Mouse (Mus musculus) skeletal muscle tissue, adult 2 months (tissue): ENCODE data around the gene Alkbh5.
A peak's percentile ranks its signal among the peaks of the same experiment; 100 is the strongest.

ENCODE experiments used
- DNase-seq: peaks from one replicate; pipeline ENCODE4 v3.0.0-alpha.2; 2012; ENCODE audit warnings: low read depth, low spot score

Alkbh5 gene

DNA sequence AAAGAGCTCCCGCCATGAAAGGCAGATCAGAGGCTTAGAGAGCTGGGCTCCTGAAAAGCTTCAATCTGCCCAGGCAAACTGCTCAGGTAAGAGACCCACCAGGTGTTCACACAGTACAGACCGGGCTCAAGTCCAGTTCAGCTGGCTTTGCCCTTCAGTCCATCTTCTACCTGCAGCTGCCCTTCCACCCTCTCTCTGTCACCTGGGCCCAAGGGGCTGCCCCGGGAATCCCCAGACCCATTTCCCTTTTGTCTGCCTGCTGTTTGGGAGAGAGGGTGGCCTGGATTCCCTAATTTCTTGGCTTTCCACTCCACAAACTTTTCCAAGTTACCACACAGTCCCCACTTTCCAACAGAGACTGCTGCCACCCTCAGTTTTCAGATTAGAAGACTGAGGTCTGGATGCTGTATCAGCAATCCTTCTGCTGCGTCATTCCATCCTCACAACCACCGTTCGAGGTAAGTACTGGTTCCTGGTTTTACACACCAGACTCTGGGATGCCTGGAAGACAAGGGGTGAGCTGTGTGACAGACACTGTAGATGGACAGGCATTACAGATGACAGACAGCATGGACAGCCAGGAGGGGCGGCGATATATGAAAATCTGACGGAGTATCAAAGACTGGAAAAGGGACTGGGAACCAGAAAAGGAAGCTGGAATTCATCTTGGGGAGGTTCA, at the start of gene Alkbh5:
TSS of gene Alkbh5 (plus strand) at position 202 of the 679 bp plus-strand sequence.
- DNase-seq = peak; percentile 25

DNA sequence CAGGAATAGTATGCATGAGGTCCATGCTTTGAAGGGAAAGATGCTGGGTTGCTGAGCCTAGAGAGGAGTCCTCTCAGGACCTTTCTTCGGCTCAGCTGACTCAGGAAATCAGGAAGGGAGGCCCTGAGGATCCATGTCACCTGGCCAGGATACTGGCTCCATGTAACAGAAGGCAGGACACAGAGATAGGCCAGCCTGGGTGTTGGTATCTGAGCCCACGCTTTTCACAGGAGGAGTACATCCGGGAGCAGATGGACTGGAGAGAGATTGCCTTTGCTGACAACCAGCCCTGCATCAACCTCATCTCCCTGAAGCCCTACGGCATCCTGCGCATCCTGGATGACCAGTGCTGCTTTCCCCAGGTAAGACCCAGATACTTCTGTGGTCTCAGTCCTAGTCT, 43.5 kb upstream of the Alkbh5 start:
- no peak for DNase-seq

DNA sequence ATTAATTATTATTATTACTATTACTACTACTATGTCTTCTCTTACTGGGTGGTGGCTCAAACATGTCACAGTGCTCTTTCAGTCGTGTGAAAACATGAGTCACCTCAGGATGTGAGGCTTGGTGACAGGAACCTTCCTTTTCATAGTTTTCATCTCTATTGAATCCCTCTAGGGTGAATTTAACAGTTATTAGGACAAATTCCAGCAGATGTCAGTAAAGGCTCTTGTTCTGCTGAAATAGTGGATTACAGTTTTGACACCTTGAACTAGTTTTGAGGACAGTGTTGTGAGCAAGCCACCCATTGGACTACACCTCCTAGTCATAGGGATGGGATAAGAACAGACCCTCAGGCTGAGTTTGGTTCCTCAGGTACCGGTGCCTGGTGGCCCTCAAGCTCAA, 40.5 kb upstream of the Alkbh5 start:
- DNase-seq = no peak

DNA sequence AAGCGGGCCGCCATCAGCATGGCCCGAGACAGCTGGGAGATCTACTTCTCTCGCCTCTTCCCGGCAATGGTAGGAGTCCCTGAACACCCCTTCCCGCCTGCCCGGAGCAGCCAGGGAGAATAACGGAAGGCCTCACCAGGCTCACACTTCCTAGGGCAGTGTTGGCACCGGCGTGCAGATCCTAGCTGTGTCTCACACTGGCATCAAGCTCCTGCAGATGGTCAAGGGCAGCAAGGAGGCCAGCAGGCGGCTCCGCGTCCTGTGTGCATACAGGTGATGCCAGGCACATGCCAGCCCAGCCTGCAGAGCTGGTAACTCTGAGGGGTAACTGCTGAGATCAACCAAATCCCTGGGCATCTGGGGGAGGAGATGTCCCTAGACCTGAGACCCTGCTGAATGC, 28.9 kb upstream of the Alkbh5 start:
- DNase-seq = no peak

DNA sequence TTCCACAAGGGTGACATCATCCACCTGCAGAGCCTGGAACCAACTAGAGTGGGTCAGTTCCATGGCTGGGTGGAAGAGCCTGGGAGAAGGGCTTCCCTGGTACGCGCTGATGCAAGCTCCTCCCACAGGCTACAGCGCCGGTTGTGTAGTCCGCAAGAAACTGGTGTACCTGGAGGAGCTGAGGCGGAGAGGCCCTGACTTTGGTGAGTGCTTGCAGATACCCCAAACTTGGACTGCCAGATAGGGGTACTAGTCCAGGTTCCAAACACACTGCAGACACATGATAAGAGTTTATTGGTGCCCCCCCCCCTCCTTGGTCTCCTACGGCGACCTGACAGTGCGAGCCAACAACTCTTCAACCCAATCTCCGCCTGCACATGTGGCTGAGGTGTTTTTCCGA, 27.2 kb upstream of the Alkbh5 start:
- no peak for DNase-seq

DNA sequence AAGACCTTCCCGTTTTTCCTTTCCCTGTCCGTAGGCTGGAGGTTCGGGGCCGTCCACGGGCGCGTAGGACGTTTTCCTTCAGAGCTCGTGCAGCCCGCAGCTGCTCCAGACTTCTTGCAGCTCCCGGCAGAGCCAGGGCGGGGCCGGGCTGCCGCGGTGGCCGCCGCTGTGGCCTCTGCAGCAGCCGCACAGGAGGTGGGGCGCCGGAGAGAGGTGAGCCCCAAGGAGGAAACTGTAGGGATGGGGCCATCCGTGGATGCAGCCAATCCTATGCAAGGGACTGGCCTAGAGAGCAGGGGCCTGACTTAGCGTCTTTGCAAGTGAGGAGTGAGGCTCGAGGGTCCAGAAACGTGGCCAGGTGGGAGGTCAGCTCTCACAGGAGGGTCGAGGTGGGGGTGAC, 26.7 kb upstream of the Alkbh5 start:
- DNase-seq = no peak

DNA sequence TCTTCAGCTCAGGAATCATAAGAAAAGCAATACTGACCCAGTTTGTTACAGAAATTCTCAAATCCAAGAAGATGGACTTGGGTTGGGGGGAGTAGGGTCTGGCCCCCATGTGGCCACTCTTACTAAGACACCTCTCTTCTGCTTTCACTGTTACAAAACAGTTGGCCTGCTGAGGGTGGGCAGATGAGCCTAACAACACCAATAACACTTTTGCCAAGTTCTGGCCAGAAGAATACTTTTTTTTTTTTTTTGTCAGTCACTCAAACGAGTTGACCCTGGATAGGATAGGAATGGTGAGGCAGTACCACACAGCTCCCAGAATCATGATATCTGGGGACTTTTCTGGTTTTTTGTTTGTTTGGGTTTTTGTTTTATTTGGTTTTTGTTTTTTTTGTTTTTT, 24.3 kb upstream of the Alkbh5 start:
- no peak for DNase-seq

DNA sequence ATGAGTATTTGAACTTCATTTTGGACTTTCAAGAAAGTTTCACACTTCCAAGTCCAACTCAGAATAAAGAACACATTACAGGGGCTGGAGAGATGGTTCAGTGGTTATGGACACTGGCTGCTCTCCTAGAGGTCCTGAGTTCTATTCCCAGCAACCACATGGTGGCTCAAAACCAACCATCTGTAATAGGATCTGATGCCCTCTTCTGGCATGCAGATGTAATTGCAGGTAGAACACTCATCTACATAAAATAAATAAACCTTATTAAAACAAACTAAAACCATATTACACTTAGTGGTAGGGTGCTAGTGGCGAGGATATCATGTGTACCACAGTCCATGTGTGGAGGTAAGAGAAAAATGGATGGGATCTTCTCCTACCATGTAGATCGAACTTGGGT, 23.7 kb upstream of the Alkbh5 start:
- no peak for DNase-seq

DNA sequence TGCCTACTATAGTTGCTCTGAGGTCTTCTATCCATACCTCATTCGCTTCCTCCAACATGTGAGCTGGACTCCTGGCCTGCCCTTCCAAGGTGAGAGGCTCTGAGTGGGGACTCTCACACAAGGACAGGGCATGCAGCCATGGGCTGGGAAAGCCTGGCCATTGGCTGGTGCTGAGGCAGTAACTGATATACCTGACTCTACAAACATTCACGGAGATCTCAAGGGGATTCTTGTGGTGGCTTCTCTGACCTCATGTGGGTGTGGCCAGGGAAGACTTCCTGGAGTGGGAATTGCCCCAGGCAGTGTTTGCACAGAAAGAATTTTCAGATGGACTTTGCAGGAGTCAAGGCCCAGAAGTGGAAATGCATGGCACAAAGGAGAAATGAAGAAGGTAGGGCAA, 21.2 kb upstream of the Alkbh5 start:
- DNase-seq = no peak

DNA sequence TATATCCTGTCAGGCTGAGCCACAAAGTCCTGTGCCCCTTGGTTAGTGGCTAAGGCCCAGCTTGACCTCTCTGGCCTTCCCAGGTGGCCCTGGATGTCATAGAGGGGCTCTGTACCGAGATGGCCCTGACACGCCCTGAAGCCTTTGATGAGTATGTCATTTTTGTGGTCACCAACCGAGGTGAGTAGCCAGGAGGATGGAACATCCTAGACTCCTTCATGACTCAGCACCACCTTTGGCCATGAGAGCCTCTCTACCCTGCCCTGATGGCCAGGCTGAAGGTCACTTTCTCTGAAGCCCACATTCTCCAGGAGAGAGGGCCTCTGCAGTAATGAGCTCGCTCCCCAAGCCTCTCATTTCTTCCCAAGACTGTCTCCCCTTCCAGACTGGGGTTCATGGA, 17.9 kb upstream of the Alkbh5 start:
- DNase-seq = no peak

DNA sequence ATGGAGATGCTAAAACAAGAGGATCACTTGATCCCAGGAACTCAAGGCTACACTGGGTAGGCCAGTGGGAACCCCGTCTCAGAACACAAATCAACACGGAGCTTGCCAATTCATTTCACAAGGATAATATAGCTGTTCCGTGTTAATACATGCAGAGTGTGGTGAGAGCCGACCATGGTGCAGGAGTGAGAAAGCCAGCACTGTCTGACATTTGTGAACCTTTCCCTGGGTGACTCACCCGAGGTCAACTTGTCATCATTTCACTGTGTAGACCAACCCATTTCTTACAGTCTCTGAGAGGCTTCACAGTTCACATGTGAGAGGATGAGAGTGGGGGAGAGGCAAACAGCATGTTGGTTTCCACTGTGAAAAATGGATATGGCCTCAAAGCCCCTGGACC, 14.2 kb upstream of the Alkbh5 start:
- no peak for DNase-seq

DNA sequence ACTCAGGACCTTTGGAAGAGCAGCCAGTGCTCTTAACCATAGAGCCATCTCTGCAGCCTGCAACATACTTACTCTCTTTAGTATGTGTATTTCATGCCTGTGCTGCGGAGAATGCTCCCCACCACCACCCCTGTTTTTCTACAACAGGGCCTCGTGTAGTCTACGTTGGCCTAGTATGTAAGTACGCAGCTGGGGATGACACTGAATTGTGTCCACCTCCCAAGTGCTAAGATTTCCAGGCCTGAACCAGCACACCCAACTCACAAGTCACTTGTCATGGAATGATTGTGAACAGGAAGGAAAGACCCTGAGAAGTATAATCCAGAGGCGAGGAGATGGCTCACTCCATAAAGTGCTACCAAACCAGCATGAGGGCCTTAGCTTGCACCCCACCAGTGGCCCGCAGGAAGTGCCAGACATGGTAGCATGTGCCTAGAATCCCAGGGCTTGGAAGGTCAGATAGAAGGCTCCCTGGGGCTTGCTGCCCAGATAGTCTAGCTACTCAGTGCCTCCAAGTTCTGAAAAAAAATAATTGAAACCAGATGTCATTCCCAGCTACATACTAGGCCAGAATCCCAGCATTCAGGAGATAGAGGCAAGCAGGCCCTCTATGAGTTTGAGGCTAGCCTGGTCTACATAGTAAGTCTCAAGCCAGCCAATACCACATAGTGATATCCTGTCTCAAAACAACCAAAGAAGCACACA, 13.4 kb upstream of the Alkbh5 start:
- DNase-seq = no peak

DNA sequence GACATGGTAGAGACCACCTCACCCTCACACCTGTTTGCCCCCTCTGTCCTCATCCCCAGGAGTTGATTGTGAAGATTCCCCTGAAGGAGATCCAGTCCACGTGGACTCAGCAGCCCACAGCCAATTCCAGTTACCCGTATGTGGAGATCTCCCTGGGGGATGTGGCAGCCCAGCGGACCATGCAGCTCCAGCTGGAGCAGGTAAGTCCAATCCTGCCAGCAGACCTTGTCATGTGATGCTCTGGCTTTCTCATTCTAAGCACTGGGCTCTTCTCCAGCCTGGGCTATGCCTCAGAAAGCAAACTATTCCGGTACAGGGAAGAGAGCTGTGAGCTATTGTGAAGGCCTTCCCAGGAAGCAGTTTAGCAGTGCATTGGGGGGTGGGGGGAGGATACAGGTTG, 9.7 kb upstream of the Alkbh5 start:
- DNase-seq = no peak

DNA sequence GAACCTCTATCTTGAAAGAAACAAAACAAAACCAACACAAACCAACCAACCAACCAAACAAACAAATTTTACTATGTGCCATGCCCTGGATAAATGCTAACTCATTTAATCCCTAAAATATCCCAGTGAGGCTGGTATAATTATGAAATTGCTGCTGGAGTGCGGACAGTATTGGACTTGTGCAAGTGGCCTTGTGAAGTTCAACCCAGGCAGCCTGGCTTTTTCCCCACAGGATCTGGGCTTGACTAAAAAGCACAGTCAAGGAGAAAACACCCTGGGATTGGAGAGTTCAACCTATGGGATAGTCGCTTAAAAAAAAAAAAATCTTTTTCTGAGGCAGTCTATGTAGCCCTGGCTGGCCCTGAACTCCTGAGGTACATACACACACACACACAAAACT, 505 bp upstream of the Alkbh5 start:
- DNase-seq = no peak

DNA sequence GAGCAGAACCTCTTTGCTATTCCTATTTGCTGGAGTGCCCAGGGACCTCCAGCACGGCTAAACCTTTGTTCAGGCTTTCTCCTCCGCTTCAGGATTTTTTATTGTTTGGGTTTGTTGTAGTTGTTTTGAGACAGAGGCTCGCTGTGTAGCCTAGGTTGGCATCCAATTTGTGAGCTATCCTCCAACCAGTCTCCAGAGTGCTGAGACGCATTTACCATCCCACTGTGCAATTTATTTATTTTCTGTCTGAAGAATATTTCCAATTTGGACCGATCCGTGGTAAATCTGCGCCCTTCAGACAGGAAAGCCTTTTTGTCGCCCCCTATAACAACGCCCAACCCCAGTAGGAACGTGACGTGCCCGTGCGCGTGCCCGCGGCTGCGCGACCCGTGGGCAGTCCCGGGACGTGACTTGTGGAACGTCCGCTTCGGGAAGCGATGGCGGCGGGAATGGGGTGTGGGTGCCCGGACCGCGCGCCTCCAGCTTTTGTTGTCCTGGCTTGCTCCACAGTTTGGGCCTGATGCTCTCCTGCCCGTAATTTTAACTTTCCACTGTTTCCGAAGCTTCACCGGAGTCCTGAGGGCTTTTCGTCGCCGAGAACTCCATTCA, 782 bp downstream of the Alkbh5 start:
- DNase-seq = peak; percentile 91

DNA sequence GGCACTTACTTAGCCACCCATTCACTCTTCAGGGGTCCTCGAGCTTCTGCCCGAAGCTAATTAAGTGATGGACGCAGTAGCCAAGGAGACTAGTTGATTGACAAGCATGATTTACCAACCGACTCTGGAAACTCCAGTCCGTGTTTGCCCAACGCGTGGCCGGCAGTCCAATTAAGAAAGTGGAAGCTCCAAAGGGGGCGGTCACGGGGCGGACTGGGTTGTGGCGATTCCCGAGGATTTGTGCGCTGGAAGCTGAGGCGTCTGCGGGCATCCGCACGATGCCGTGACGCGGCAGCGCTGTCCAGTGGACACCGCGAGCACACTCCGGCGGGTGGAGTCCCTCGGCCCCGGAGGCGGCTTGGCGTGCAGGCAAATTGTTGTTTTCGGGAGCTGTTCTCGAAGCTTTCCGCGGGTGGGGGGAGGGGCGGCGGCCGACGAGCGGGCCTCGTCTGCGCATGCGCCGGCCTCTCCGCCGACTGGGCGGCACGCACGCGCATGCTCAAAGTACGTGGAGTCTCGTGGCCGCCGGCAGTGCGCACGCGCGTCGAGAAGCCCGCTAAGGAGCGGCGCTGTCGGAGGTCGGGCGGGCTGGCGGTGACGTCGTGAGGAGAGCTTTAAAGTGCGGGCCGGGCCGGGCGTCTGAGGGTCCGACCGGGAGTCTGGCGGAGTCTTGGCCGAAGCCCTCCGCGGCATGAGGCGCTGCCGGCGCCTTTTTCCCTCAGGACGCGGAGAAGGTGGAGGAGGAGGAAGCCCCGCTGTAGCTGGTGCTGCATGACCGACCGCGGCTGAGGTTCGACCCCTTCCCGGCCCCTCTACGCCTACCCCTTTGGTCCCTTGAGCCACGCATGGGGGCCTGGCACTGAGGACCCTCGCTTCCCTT, 1.5 kb downstream of the Alkbh5 start:
- DNase-seq = peak; percentile 99

DNA sequence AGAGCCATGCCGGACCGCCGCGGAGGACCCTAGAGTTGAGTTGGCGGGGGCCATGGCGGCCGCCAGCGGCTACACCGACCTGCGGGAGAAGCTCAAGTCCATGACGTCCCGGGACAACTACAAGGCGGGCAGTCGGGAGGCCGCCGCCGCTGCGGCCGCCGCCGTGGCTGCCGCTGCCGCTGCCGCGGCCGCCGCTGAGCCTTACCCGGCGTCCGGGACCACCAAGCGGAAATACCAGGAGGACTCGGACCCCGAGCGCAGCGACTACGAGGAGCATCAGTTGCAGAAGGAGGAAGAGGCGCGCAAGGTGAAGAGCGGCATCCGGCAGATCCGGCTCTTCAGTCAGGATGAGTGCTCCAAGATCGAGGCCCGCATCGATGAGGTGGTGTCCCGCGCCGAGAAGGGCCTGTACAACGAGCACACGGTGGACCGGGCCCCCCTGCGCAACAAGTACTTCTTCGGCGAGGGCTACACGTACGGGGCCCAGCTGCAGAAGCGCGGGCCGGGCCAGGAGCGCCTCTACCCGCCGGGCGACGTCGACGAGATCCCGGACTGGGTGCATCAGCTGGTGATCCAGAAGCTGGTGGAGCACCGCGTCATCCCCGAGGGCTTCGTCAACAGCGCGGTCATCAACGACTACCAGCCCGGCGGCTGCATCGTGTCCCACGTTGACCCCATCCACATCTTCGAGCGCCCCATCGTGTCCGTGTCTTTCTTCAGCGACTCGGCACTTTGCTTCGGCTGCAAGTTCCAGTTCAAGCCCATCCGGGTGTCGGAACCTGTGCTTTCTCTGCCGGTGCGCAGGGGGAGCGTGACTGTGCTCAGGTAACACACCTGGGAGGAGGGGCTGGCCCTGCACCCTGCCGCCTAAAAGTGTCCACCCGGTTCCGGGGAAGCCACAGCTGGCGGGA, 2.4 kb downstream of the Alkbh5 start:
- DNase-seq = no peak

DNA sequence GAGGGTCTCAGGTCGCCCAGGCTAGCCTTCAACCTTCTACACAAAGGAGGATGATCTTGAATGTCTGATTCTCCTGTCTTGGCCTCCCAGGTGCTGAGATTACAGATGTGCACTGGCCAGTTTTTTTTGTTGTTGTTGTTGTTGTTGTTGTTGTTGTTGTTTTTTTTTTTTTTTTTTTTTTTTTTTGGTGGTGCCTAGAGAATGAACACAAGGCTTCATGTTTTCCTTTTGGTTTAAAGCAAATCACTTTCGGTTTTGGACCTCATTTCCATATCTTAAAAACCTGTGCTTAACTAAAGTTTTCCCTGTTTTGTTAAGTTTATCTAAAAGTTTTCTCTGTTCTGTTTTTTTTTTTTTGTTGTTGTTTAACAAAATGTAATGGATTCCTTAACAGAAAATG, 3.4 kb downstream of the Alkbh5 start:
- no peak for DNase-seq

DNA sequence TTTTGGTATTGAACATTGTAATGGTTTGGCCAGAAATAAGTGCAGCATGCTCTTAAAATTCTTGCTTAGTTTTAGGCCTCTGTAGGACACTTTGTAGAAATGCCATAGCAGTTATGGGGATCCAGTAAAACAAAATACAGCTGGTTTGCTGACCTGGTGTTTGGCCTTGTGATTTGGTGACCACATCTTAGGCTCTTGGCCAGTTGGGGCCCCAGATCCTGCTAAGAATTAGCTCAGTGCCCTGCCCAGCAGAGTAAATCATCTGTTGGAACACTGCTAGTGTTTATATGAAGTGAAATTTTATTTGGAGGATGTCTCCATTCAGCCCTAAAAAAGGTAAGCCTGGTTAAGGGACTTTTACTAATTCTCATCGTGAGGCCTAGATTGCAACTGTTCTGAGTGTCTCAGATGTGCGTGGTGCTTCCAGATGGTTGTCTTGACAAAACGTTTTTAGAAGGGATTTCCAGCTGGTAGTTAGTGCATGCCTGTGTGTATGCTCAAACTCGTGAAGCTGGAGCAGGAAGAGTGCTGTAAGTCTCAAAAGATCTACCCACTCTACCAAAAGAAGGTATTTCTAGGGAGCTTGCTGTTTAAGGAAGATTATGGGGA, 3.9 kb downstream of the Alkbh5 start:
- DNase-seq = peak; percentile 65

DNA sequence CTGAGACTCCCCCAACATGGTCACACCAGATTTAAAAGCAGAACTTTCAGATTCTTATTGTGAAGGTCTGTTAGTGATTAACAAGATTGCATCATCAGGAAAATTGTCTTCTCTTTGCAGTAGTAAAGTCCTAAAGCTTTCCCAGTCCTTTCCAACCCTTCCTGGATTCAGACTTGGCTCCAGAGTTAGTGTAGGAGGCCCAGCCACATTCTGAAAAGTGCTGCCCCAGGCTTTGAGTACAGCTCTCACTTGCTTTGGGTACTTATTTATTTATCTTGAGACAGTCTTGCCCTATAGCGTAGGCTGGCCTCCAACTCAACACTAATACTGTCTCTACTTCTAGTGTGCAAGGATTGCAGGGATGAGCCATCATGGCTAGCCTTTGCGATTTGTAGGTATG, 4.6 kb downstream of the Alkbh5 start:
- DNase-seq = peak; percentile 27

DNA sequence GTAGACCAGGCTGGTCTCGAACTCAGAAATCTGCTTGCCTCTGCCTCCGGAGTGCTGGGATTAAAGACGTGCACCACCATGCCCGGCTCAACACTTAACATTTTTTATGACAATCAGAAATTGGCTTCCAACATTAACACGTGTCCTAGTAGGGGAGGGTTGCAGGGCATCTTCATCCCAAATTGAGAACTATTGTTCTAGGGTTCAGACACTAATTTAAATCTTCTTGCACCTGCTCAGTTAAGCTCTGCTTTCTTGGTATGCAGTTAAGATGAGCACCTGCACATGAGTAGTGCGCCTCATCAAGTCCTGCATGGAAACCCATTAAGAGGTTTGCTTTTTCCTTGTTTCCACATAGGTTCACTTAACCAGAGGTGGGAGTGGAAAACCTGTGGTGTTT, 5.7 kb downstream of the Alkbh5 start:
- DNase-seq = no peak
